Mouse (Mus musculus) midbrain, embryonic 16.5 days (tissue): Measurements from ENCODE around the gene Elk3. TPM values are rescaled to one million over a fixed set of nuclear protein-coding genes. Genes with fewer than 3 reads are reported as not detected.

Experiments used
- ATAC-seq: fragments of 200-750 bp; cut with Nextera tagmentation; 2 replicates; pipeline ENCODE4 v1.8.0; 2017; ENCODE audit warnings: moderate TSS enrichment
- H3K27ac ChIP-seq: fragments of 300-500 bp; sonication (generic); 2 replicates; pipeline ENCODE4 v1.5.1; 2014; ENCODE audit warnings: mild to moderate bottlenecking, low read length, mixed read lengths
- H3K27me3 ChIP-seq: fragments of 300-500 bp; sonication (generic); 2 replicates; pipeline ENCODE4 v1.6.1; 2014; ENCODE audit warnings: low read depth, low read length, mixed read lengths; ENCODE audit not compliant: control insufficient read depth, insufficient read depth
- H3K36me3 ChIP-seq: fragments of 300-500 bp; sonication (generic); 2 replicates; pipeline ENCODE4 v1.6.1; 2014; ENCODE audit warnings: mild to moderate bottlenecking, low read length, moderate library complexity, mixed read lengths; ENCODE audit not compliant: control insufficient read depth, insufficient read depth
- H3K4me1 ChIP-seq: fragments of 300-500 bp; sonication (generic); 2 replicates; pipeline ENCODE4 v1.6.1; 2014; ENCODE audit warnings: mild to moderate bottlenecking, low read length, mixed read lengths; ENCODE audit not compliant: control insufficient read depth, insufficient read depth
- H3K4me2 ChIP-seq: fragments of 300-500 bp; sonication (generic); 2 replicates; pipeline ENCODE4 v1.6.1; 2014; ENCODE audit warnings: mild to moderate bottlenecking, low read length, mixed read lengths
- H3K4me3 ChIP-seq: fragments of 300-500 bp; sonication (generic); 2 replicates; pipeline ENCODE4 v1.5.1; 2014; ENCODE audit warnings: low read depth, mild to moderate bottlenecking, low read length, moderate library complexity, mixed read lengths
- H3K9ac ChIP-seq: fragments of 300-500 bp; sonication (generic); 2 replicates; pipeline ENCODE4 v1.6.1; 2014; ENCODE audit warnings: low read depth, low read length, mixed read lengths
- H3K9me3 ChIP-seq: fragments of 300-500 bp; sonication (generic); replicated peaks from 2 replicates; pipeline ENCODE4 v1.6.1; 2014; ENCODE audit warnings: mild to moderate bottlenecking, low read length, mixed read lengths; ENCODE audit not compliant: control insufficient read depth, poor library complexity, severe bottlenecking
- WGBS: fragments of 180-500 bp; shearing (Covaris S2); extraction: QIAGEN DNeasy Blood & Tissue Kit; methylation state at CpG from one replicate; pipeline ENCODE4 v1.1.7; 2014; 5-methylcytosine and 5-hydroxymethylcytosine counted together
- polyA plus RNA-seq: library from polyadenylated mRNA; unstranded; fragments of >200 nt; fragmentation: Nextera tagmentation; extraction: Ambion mirVana; gene quantifications from 2 replicates; pipeline ENCODE4 v1.2.1, GENCODE M21; 2015

Elk3 gene
- polyA plus RNA-seq, 1 experiment from 2014 or later, result 6.4 TPM

- no peaks in the 10 kb centered on the region for H3K36me3 ChIP-seq
- H3K4me3 ChIP-seq, result no peak overlapping the region
- 90% methylated on average over 10 of the region's 10 CpGs for WGBS
- no peaks in the 10 kb centered on the region for H3K27me3 ChIP-seq
- no peak overlapping the region for H3K9ac ChIP-seq
- H3K4me1 ChIP-seq, result no peaks in the 10 kb centered on the region
- ATAC-seq, result no peak
- no peak overlapping the region for H3K27ac ChIP-seq
- H3K4me2 ChIP-seq, result no peak overlapping the region
- no peaks in the 10 kb centered on the region for H3K9me3 ChIP-seq
These were observed 42.8 kb upstream of the Elk3 start for GRCm38 (mm10) chr10:93353545-93354326.

- Histone ChIP-seq H3K4me1 (no peaks in the 10 kb centered on the region), H3K4me3 (no peak overlapping the region), H3K36me3 (no peaks in the 10 kb centered on the region), H3K27me3 (no peaks in the 10 kb centered on the region), H3K9me3 (no peaks in the 10 kb centered on the region), H3K27ac (no peak overlapping the region), H3K4me2 (no peak overlapping the region), H3K9ac (no peak overlapping the region)
- WGBS, result 82% methylated on average over 14 of the region's 14 CpGs
- ATAC-seq, result no peak
These were observed 37.1 kb upstream of the Elk3 start for GRCm38 (mm10) chr10:93347918-93348505.

GRCm38 (mm10) chr10:93347387-93347786 lies 36.5 kb upstream of the Elk3 start:
- Histone ChIP-seq H3K4me2 (no peak overlapping the region), H3K4me3 (no peak overlapping the region), H3K27me3 (no peaks in the 10 kb centered on the region), H3K9me3 (no peaks in the 10 kb centered on the region), H3K36me3 (no peaks in the 10 kb centered on the region), H3K9ac (no peak overlapping the region), H3K27ac (no peak overlapping the region), H3K4me1 (no peaks in the 10 kb centered on the region)
- ATAC-seq, result no peak
- 78% methylated on average over 7 of the region's 7 CpGs for whole genome bisulfite sequencing

GRCm38 (mm10) chr10:93346208-93346936 lies 35.4 kb upstream of the Elk3 start:
- Histone ChIP-seq H3K4me1 (no peaks in the 10 kb centered on the region), H3K4me3 (no peak overlapping the region), H3K27me3 (no peaks in the 10 kb centered on the region), H3K36me3 (no peaks in the 10 kb centered on the region), H3K9ac (no peak overlapping the region), H3K9me3 (no peaks in the 10 kb centered on the region), H3K27ac (no peak overlapping the region), H3K4me2 (no peak overlapping the region)
- 79% methylated on average over 9 of the region's 9 CpGs for WGBS
- ATAC-seq, result no peak

GRCm38 (mm10) chr10:93345497-93345896 lies 34.6 kb upstream of the Elk3 start:
- Histone ChIP-seq H3K4me2 (no peak overlapping the region), H3K36me3 (no peaks in the 10 kb centered on the region), H3K4me3 (no peak overlapping the region), H3K27ac (no peak overlapping the region), H3K9ac (no peak overlapping the region), H3K9me3 (no peaks in the 10 kb centered on the region), H3K4me1 (no peaks in the 10 kb centered on the region), H3K27me3 (no peaks in the 10 kb centered on the region)
- no peak for ATAC-seq
- 87% methylated on average over 2 of the region's 2 CpGs for WGBS

- Histone ChIP-seq H3K27me3 (no peaks in the 10 kb centered on the region), H3K4me1 (no peaks in the 10 kb centered on the region), H3K27ac (no peak overlapping the region), H3K36me3 (no peaks in the 10 kb centered on the region), H3K9me3 (no peaks in the 10 kb centered on the region), H3K9ac (no peak overlapping the region), H3K4me2 (no peak overlapping the region), H3K4me3 (no peak overlapping the region)
- no peak for ATAC-seq
- WGBS, result 93% methylated on average over 6 of the region's 6 CpGs
These were observed 32.5 kb upstream of the Elk3 start for GRCm38 (mm10) chr10:93343469-93343868.

- Histone ChIP-seq H3K4me1 (no peaks in the 10 kb centered on the region), H3K9ac (no peak overlapping the region), H3K4me3 (no peak overlapping the region), H3K36me3 (no peaks in the 10 kb centered on the region), H3K9me3 (no peaks in the 10 kb centered on the region), H3K27me3 (no peaks in the 10 kb centered on the region), H3K27ac (no peak overlapping the region), H3K4me2 (no peak overlapping the region)
- no peak for ATAC-seq
- WGBS, result 81% methylated on average over 3 of the region's 3 CpGs
These were observed 32.1 kb upstream of the Elk3 start for GRCm38 (mm10) chr10:93342986-93343385.

- H3K4me3 ChIP-seq, result no peak overlapping the region
- H3K9ac ChIP-seq, result no peak overlapping the region
- no peaks in the 10 kb centered on the region for H3K9me3 ChIP-seq
- no peak overlapping the region for H3K4me2 ChIP-seq
- no peak overlapping the region for H3K27ac ChIP-seq
- 94% methylated on average over 5 of the region's 5 CpGs for WGBS
- H3K4me1 ChIP-seq, result no peaks in the 10 kb centered on the region
- H3K36me3 ChIP-seq, result no peaks in the 10 kb centered on the region
- no peaks in the 10 kb centered on the region for H3K27me3 ChIP-seq
- ATAC-seq, result no peak
These were observed 27.6 kb upstream of the Elk3 start for GRCm38 (mm10) chr10:93338526-93338925.

GRCm38 (mm10) chr10:93336462-93336931 lies 25.6 kb upstream of the Elk3 start:
- H3K4me1 ChIP-seq, result no peaks in the 10 kb centered on the region
- H3K27ac ChIP-seq, result no peak overlapping the region
- H3K36me3 ChIP-seq, result no peaks in the 10 kb centered on the region
- no peak for ATAC-seq
- H3K4me3 ChIP-seq, result no peak overlapping the region
- no peak overlapping the region for H3K9ac ChIP-seq
- no peaks in the 10 kb centered on the region for H3K9me3 ChIP-seq
- no peaks in the 10 kb centered on the region for H3K27me3 ChIP-seq
- 75% methylated on average over 6 of the region's 6 CpGs for WGBS
- H3K4me2 ChIP-seq, result no peak overlapping the region
